Mouse (Mus musculus): Measurements from ENCODE around the gene Pced1a.

Gene Pced1a

GRCm38 (mm10) chr2:130438861-130439260, 14.4 kb upstream of the Pced1a start:
- no peak for DNase-seq (ENCODE audit: extremely low read depth, low read depth, low spot score)

GRCm38 (mm10) chr2:130436769-130437168, 12.3 kb upstream of the Pced1a start:
- DNase-seq (ENCODE audit: extremely low read depth, low read depth, low spot score): no peak

DNA sequence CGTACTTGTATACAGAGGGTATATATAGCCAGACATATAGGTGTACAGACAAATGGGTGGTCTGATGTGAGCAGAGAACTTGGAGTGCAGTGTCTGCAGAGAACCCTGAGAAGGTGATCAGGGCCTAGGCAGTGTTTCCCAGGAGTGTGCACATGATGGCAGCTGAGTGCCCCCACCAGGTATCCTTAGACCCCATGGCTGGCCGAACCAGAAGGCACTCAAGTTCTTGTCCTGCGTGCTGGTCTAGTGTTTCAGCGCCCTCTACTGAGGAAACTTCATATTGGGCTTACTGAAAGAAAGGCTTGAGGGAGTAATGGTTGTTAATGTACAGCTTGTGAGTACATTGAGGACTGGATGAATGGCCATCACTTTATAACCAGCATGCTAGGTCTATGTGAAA, 8.7 kb upstream of the Pced1a start:
- DNase-seq (ENCODE audit: extremely low read depth, low read depth, low spot score): no peak

DNA sequence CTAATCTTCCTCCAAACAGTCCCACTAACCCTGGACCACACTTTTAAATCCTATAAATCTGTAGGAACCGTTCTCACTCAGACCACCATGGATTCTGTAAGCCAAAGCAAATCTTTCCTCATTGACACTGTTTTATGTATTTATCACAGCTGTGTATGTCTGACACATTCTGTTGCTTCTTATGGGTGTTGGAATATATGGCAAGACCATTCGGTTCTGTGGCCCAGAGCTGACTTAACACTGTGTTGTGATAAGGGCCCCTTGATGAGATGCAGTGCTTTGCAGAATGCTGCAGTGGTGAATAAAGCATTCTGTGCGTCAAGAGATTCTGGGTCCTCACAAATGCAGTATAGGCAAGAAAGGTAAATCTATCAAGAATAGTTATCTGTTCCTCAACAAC, 7.7 kb upstream of the Pced1a start:
- no peak for DNase-seq (ENCODE audit: extremely low read depth, low read depth, low spot score)

- no peak for DNase-seq (ENCODE audit: extremely low read depth, low read depth, low spot score)
These were observed 6.0 kb upstream of the Pced1a start for GRCm38 (mm10) chr2:130430484-130430883.

GRCm38 (mm10) chr2:130429851-130430250, 5.3 kb upstream of the Pced1a start:
- no peak for DNase-seq (ENCODE audit: extremely low read depth, low read depth, low spot score)

GRCm38 (mm10) chr2:130425112-130425511, 611 bp upstream of the Pced1a start:
- DNase-seq (ENCODE audit: extremely low read depth, low read depth, low spot score): no peak

GRCm38 (mm10) chr2:130423397-130424125, 940 bp downstream of the Pced1a start:
- no peak for DNase-seq (ENCODE audit: extremely low read depth, low read depth, low spot score)

DNA sequence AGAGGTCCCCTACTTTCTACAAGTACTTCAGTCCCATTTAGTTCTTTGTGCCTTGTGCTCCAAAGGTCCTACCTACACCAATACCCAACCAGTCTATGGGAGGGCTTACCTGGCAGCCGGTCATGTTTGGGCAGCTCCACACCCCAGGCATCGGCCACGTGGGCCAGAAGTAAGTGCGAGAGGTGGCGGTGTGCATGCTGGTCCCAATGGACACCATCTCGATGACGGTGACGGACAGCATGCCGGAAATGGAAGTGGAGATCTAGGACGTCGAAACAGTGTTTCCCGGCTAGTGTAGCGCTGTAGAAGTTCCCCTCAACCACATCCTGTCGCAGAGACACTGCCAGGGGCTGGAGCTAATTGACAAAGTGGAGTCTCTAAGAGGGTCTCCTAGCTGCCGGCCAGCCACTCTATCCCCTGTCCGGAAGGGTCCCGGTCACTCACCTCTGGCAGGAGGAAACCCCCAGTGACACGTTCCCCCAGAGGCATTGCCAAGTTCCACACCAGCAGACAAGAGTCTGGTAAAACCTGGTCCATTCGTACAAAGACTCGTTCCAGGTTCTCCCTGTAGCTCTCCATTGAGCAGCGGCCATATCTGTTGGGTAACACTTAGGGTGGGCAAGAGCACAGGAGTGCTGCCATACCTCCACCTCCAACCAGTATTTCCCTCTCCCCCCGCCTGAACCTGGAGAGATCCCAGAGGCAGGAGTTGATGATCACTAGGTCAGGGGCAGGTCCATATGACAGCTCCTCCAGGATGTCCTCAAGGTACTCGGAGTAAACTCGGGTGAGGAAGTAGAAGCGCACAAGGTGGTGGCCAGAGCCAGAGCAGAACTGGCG, 2.5 kb downstream of the Pced1a start:
- DNase-seq (ENCODE audit: extremely low read depth, low read depth, low spot score): no peak

- DNase-seq (ENCODE audit: extremely low read depth, low read depth, low spot score): no peak
These were observed 10.2 kb downstream of the Pced1a start for GRCm38 (mm10) chr2:130414094-130414856.

DNA sequence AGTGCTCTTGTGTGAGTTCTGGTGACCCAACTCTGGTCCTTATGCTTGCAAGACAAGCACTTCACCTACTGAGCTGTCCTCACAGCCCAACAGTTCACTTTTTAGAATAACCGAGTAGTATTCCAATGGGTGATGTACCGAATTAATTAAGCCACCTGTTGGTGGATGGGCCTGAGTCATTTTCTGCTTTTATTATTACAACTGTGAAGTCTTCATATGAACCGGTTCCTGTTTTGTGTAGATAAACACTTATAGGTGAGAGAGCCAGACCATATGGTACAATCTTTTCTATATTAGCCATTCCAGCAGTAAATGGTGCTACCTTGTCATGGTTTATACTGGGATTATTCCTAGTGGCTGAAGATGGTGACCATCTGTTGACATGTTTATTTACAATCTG, 11.7 kb downstream of the Pced1a start:
- no peak for DNase-seq (ENCODE audit: extremely low read depth, low read depth, low spot score)

DNA sequence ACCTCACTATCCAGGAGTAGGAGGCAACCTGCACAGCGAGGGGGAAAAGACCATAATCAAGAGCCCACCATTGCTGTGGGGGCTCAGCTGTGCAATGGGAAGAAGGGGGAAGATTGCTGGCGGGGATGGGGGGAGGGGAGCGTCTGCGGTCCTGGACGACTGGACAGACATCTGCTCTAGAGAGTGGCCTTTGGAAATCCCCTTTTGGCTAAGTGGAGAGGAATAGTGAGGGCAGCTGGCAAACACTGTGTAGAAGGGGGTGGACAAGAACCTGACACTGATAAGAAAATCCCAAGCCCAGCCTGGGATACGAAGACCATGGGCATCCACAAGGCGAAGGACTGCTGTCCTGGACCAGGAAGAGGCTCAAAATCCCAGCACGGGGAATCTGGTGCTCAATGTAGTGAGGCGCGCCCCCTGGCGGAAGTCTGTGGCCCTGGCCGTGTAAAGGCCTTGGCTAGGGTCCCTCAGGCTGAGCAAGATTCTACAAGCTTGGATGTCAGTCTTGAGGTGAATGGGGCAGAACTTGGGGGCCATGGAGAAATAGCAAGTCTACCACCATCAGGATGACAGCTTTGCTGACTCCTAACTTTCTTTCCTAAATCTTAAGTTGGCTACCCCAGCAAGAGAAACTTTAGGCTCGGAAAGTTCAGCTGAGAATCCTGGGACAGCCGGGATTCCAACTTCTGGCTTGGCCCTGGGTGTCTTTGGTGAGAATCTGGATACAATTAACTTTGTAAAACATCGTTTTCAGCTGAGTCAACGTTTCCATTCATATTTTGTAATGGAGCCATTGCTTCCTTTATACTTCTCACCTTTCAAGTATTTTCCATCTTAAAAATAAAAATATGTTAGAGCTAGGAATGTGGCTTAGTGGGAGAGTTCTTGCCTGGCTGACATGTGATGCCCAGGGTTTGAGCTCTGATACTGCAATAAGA, 12.7 kb downstream of the Pced1a start:
- DNase-seq (ENCODE audit: extremely low read depth, low read depth, low spot score): no peak

DNA sequence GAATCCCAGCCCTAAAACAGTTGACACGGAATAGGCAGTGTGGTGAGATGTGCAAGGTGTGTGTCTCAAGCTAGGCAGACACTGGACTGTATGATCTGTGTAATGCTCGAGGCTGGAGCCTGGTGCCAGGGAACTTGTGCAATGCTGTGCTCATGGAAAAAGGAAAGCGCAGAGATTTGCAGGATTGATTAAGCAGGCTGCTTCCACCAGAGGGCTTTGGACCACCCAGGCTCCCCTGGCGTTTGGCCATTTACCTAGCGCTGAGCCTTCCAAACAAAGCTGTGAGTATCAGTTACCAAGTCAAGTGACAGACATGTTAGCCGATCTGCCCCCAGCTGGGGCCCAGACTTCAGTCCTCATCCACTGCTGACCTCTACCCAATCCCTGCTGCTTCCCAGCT, 16.3 kb downstream of the Pced1a start:
- peak; percentile 40 for DNase-seq (ENCODE audit: extremely low read depth, low read depth, low spot score)

DNA sequence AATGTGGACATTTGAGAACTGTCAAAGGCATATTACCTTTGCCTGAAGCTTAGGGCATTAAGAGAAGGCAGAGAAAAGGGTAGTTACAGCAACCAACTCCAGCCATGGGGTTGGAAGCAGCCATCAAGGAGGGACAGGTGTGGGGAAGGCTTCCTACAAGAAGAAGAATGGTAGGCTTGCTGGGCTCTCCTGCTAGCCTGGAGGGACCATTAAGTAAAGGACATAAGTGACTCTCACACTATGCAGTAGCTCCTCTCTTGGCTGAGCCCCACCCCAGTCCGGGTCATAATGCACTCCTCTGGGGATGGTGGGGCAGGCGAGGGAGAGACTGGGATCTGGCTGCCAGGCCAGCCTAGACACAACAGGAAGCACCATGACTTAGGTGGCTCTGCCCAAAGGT, 18.3 kb downstream of the Pced1a start, which contains the start of gene Tmem239:
Tmem239 (plus strand) TSS at position 301 of the 400 bp plus-strand sequence.
- DNase-seq (ENCODE audit: extremely low read depth, low read depth, low spot score): no peak

DNA sequence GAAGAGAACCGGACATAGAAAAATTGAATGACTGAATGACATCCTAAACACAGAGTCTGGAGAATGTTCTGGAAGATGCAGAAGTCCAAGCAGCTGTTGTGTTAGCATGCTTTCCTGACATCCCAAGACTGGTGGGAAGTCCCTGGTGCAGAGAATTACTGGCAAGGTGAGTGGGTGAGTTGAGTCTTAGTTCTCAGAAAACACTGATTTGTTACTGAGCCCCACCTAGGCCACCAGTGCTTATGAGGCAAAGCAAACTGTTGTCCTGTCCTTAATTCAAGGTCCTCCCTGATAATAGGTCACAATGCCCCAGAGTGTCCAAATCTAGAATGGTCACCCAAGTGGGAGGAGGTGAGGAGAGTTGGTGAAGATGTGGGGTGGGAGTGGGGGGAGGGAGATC, 19.6 kb downstream of the Pced1a start, which contains the start of the genes Gm28372 and 1700020A23Rik:
Gm28372 (plus strand) TSS at position 301 of the 400 bp plus-strand sequence.
1700020A23Rik (plus strand) TSS at position 321 of the 400 bp plus-strand sequence.
- no peak for DNase-seq (ENCODE audit: extremely low read depth, low read depth, low spot score)

GRCm38 (mm10) chr2:130401891-130402290, 22.6 kb downstream of the Pced1a start:
- DNase-seq (ENCODE audit: extremely low read depth, low read depth, low spot score): no peak

- no peak for DNase-seq (ENCODE audit: extremely low read depth, low read depth, low spot score)
These were observed 24.5 kb downstream of the Pced1a start for GRCm38 (mm10) chr2:130400046-130400445.

DNA sequence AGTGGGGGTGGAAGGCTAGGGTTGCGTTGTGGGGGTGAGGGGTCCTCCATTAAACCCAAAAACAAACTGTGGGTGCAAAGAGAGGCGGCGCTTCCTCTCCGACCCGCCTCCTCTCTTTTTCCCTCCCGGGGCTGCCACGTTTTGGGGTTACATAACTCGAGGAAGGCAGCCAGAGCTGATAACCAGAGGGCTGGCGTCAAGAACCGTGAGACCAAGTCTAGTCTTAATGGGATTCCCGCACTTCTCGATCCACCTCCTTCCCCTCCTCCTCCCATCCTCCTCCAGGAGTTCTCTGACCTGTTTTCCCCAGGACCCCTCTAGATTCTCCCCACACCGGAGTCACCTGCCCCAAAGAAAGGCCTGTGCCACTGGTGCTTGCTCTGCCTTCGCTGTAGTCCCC, 26.4 kb downstream of the Pced1a start:
- DNase-seq (ENCODE audit: extremely low read depth, low read depth, low spot score): no peak

- no peak for DNase-seq (ENCODE audit: extremely low read depth, low read depth, low spot score)
These were observed 27.1 kb downstream of the Pced1a start, which contains the start of gene Cpxm1 for GRCm38 (mm10) chr2:130397186-130397985. Gene Cpxm1, minus strand, starts transcription at chr2:130397574.
